Mouse (Mus musculus): Measurements from ENCODE around the gene Fbxw18. TPM values are rescaled to one million over a fixed set of nuclear protein-coding genes. Genes with fewer than 3 reads are reported as not detected.
"Not testable (repeated sequence)": the region's sequence is repeated elsewhere in the genome, so short reads cannot be mapped to it uniquely, and the experiment has no call there.

Fbxw18 gene
- not detected in 2 replicates for polyA plus RNA-seq (2012)

DNA sequence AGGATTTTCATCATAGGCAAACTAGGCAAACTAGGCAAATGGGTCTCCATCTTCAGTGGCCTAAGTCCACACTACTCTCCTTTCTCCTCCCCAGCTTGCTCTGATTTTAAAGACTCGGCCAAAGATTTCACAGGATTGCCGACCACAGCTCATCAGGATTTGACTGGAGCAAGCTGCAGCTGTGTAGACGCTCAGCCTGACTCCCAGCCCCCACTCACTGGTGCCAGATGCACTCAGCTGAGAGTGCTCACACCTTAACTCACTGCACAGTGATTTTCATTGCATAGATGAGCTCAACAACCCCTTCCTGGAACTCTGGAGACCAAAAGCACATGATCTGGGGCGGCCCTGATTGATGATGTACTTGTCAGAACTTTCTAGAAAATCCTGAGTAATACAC, at the start of gene Fbxw18:
Gene Fbxw18 (minus strand): TSS at position 101 of the 400 bp plus-strand sequence.
- not testable (repeated sequence) for H3K27me3 ChIP-seq (ENCODE audit: control insufficient read depth); H3K4me3 ChIP-seq (replicated peaks); H3K9me3 ChIP-seq (ENCODE audit: control insufficient read depth, low read length); H3K4me1 ChIP-seq (ENCODE audit: control insufficient read depth); H3K36me3 ChIP-seq (ENCODE audit: control insufficient read depth)

DNA sequence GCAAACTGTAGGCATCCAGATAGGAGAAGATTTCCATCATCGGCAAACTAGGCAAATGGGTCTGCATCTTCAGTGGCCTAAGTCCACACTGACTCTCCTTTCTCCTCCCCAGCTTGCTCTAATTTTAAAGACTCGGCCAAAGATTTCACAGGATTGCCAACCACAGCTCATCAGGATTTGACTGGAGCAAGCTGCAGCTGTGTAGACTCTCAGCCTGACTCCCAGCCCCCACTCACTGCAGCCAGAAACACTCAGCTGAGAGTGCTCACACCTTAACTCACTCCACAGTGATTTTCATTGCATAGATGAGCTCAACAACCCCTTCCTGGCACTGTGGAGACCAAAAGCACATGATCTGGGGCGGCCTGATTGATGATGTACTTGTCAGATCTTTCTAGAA, 43.5 kb upstream of the Fbxw18 start, which contains the start of gene Fbxw26:
Gene Fbxw26 (minus strand): TSS at position 101 of the 400 bp plus-strand sequence.
- H3K4me3 ChIP-seq (replicated peaks); H3K27me3 ChIP-seq (ENCODE audit: control insufficient read depth); H3K36me3 ChIP-seq (ENCODE audit: control insufficient read depth); H3K4me1 ChIP-seq (ENCODE audit: control insufficient read depth); H3K9me3 ChIP-seq (ENCODE audit: control insufficient read depth, low read length): not testable (repeated sequence)

DNA sequence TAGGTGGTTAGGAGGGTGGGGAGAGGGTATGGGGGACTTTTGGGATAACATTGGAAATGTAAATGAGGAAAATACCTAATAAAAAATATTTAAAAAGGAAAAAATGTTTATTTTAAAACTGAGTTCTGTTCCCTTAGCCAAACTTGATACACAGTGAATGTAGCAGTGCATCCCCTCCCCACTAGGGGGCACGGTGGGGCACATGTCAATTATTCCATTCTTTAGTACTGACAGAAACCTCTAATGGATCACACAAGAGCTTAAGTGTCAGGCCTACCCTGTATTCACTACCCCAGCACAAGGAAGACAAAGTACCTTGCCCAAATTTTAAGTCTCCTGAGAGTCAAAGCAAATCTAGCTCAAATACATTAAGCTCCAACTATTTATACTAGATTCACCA, 17.2 kb downstream of the Fbxw18 start:
- Histone ChIP-seq H3K9me3 (ENCODE audit: control insufficient read depth, low read length) (no peaks in the 10 kb centered on the region), H3K4me3 (replicated peaks) (no peak overlapping the region), H3K27me3 (ENCODE audit: control insufficient read depth) (no peaks in the 10 kb centered on the region)

DNA sequence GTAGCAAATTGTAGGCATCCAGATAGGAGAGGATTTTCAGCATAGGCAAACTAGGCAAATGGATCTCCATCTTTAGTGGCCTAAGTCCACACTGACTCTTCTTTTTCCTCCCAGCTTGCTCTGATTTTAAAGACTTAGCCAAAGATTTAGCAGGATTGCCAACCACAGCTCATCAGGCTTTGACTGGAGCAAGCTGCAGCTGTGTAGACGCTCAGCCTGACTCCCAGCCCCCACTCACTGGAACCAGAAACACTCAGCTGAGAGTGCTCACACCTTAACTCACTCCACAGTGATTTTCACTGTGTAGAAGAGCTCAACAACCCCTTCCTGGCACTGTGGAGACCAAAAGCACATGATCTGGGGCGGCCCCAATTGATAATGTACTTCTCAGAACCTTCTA, 37.9 kb downstream of the Fbxw18 start, which contains the start of gene Fbxw25:
Gene Fbxw25 (minus strand): TSS at position 101 of the 400 bp plus-strand sequence.
- H3K36me3 ChIP-seq (ENCODE audit: control insufficient read depth); H3K4me3 ChIP-seq (replicated peaks); H3K27me3 ChIP-seq (ENCODE audit: control insufficient read depth); H3K4me1 ChIP-seq (ENCODE audit: control insufficient read depth); H3K9me3 ChIP-seq (ENCODE audit: control insufficient read depth, low read length): not testable (repeated sequence)

More for the DNA sequence above, 17.2 kb downstream of the Fbxw18 start:
- Histone ChIP-seq H3K4me1 (ENCODE audit: control insufficient read depth) (no peaks in the 10 kb centered on the region), H3K36me3 (ENCODE audit: control insufficient read depth) (no peaks in the 10 kb centered on the region)
- TF ChIP-seq TAL1 (IDR thresholded peaks at IDR 0.05; ENCODE audit: low read length) (no peak), GATA1 (IDR thresholded peaks at IDR 0.05; ENCODE audit: low read length) (no peak)

Other genes starting within 250 kb of the Fbxw18 start
- 0.03 TPM in 1 of 2 replicates, not detected in the other for gene Fbxw19, start 206.8 kb downstream of the Fbxw18 start, polyA plus RNA-seq (2012)
- gene Fbxw15, start 134.4 kb downstream of the Fbxw18 start, polyA plus RNA-seq (2012), result not detected in 2 replicates
- gene Fbxw24, start 76.6 kb downstream of the Fbxw18 start, polyA plus RNA-seq (2012), result not detected in 2 replicates
- not detected in 2 replicates for gene Fbxw25, start 38.0 kb downstream of the Fbxw18 start, polyA plus RNA-seq (2012)
- gene Fbxw26, start 43.4 kb upstream of the Fbxw18 start, polyA plus RNA-seq (2012), result not detected in 2 replicates
- gene Fbxw27, start 88.0 kb upstream of the Fbxw18 start, polyA plus RNA-seq (2012), result not detected in 2 replicates
- gene Spink8, start 109.6 kb upstream of the Fbxw18 start, polyA plus RNA-seq (2012), result not detected in 2 replicates
- gene Nme6, start 130.0 kb upstream of the Fbxw18 start, polyA plus RNA-seq (2012), result 0.89 and 1.2 TPM in 2 replicates
- 0.32 and 0.76 TPM in 2 replicates for gene Camp, start 146.9 kb upstream of the Fbxw18 start, polyA plus RNA-seq (2012)
- 1.5 and 1.6 TPM in 2 replicates for gene Cdc25a, start 172.9 kb upstream of the Fbxw18 start, polyA plus RNA-seq (2012)
- 0.14 and 0.61 TPM in 2 replicates for gene Map4, start 228.8 kb upstream of the Fbxw18 start, polyA plus RNA-seq (2012)

Data from erythroblast, embryonic 14.5 days (primary cell).